Mouse (Mus musculus): Measurements from ENCODE around the gene Vmn2r76. TPM values are rescaled to one million over a fixed set of nuclear protein-coding genes. Genes with fewer than 3 reads are reported as not detected.
"Not testable (repeated sequence)": the region's sequence is repeated elsewhere in the genome, so short reads cannot be mapped to it uniquely, and the experiment has no call there.

The Vmn2r76 gene
- polyA plus RNA-seq (2015; fragmentation: Nextera tagmentation; extraction: Ambion mirVana) = not detected in 2 replicates

DNA sequence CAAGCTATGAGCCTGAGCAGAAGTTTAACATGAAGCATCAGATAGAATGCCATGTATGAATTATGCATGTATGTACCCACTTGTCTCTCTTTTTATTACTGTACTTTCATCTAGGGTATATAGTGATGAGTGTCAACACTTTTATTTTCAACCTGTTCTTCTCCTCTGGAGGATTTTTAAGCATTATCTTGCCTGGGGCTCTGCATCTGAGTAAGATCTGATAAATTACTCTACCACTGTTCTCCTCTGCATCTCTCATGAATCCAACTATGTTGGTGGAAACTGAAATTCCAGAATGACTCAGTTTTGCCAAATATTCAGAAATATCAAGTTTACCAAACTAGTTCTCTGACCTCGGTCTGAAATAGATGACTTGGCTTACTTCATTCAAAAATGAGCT lies at the start of gene Vmn2r76:
Vmn2r76 (minus strand) TSS at position 101 of the 400 bp plus-strand sequence.
- H3K9ac ChIP-seq (ENCODE audit: low read depth, low read length) = no peak within 1 kb of the TSS
- H3K27me3 ChIP-seq (replicated peaks; ENCODE audit: control insufficient read depth, insufficient read depth, low read length) = no peaks in the 10 kb centered on the region
- H3K4me3 ChIP-seq (ENCODE audit: low read depth, low read length) = no peak within 1 kb of the TSS
- 77% methylated on average over 1 of the region's 1 CpGs for WGBS
- H3K9me3 ChIP-seq (ENCODE audit: control insufficient read depth) = no peaks in the 10 kb centered on the region
- ATAC-seq = no peak
- no peak within 1 kb of the TSS for H3K4me2 ChIP-seq (replicated peaks; ENCODE audit: low read depth)
- H3K36me3 ChIP-seq (ENCODE audit: control insufficient read depth, insufficient read depth) = no peaks in the 10 kb centered on the region
- no peak within 1 kb of the TSS for H3K27ac ChIP-seq (ENCODE audit: low read depth, low read length)
- no peak for TF ChIP-seq CTCF (IDR thresholded peaks at IDR 0.05; ENCODE audit: low read depth)
- H3K4me1 ChIP-seq (replicated peaks; ENCODE audit: control insufficient read depth, insufficient read depth, low read length) = no peaks in the 10 kb centered on the region

DNA sequence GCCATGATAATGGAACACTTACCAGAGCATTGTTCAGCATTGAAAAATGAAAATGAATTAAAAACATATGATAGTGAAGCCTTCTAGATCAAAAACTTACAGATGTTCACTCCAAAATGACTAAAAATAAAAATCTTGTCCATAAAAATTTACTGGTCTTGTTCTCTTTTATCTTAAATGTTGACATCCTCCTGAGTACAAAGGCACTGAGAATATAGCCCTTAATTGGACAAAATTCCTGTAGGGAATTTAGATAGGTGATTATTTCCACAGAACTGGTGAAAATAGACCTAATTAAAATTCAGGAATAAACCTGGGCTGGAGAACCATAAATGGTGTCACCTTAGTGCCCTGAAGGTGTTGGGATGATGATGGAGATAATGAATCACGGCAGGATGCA lies 31.0 kb upstream of the Vmn2r76 start, which contains the start of gene Olfr310:
Olfr310 (minus strand) TSS at position 101 of the 400 bp plus-strand sequence.
- Histone ChIP-seq H3K27me3 (replicated peaks; ENCODE audit: control insufficient read depth, insufficient read depth, low read length) (no peaks in the 10 kb centered on the region), H3K36me3 (ENCODE audit: control insufficient read depth, insufficient read depth) (no peaks in the 10 kb centered on the region), H3K27ac (ENCODE audit: low read depth, low read length) (no peak within 1 kb of the TSS), H3K4me3 (ENCODE audit: low read depth, low read length) (no peak within 1 kb of the TSS), H3K9ac (ENCODE audit: low read depth, low read length) (no peak within 1 kb of the TSS), H3K4me1 (replicated peaks; ENCODE audit: control insufficient read depth, insufficient read depth, low read length) (no peaks in the 10 kb centered on the region), H3K4me2 (replicated peaks; ENCODE audit: low read depth) (no peak within 1 kb of the TSS), H3K9me3 (ENCODE audit: control insufficient read depth) (no peaks in the 10 kb centered on the region)
- WGBS = 70% methylated on average over 1 of the region's 1 CpGs
- no peak for ATAC-seq
- TF ChIP-seq CTCF (IDR thresholded peaks at IDR 0.05; ENCODE audit: low read depth) = no peak

DNA sequence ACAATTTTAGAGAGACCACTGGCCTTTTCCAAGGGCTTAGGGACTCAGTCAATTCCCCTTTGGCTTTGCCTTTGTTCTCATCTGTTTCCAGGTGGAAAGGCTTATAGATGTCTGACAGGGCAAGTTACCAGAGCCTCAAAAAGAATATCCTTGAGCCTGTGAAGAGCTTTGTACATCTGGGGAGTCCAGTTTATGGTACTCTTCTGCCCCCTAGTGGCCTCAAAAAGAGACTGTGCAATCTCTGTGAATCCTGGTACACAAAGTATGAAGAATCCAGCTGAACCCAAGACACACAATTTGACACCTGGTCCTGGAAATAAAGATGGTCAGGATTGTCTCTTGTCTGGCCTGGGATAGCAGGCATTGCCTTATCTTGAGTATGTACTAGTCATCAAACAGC lies 34.8 kb downstream of the Vmn2r76 start:
- no peak overlapping the region for H3K9ac ChIP-seq (ENCODE audit: low read depth, low read length)
- no peak overlapping the region for H3K4me2 ChIP-seq (replicated peaks; ENCODE audit: low read depth)
- H3K27me3 ChIP-seq (replicated peaks; ENCODE audit: control insufficient read depth, insufficient read depth, low read length) = no peaks in the 10 kb centered on the region
- no peak for ATAC-seq
- H3K27ac ChIP-seq (ENCODE audit: low read depth, low read length) = no peak overlapping the region
- no peaks in the 10 kb centered on the region for H3K36me3 ChIP-seq (ENCODE audit: control insufficient read depth, insufficient read depth)
- no peaks in the 10 kb centered on the region for H3K4me1 ChIP-seq (replicated peaks; ENCODE audit: control insufficient read depth, insufficient read depth, low read length)
- H3K4me3 ChIP-seq (ENCODE audit: low read depth, low read length) = no peak overlapping the region
- no peaks in the 10 kb centered on the region for H3K9me3 ChIP-seq (ENCODE audit: control insufficient read depth)
- TF ChIP-seq CTCF (IDR thresholded peaks at IDR 0.05; ENCODE audit: low read depth) = peak; percentile 42; the same call in 1 of the 2 replicates

- H3K36me3 ChIP-seq (ENCODE audit: control insufficient read depth, insufficient read depth); H3K4me1 ChIP-seq (replicated peaks; ENCODE audit: control insufficient read depth, insufficient read depth, low read length); H3K4me2 ChIP-seq (replicated peaks; ENCODE audit: low read depth); H3K9me3 ChIP-seq (ENCODE audit: control insufficient read depth); H3K27ac ChIP-seq (ENCODE audit: low read depth, low read length); H3K9ac ChIP-seq (ENCODE audit: low read depth, low read length); ATAC-seq; H3K4me3 ChIP-seq (ENCODE audit: low read depth, low read length); H3K27me3 ChIP-seq (replicated peaks; ENCODE audit: control insufficient read depth, insufficient read depth, low read length): not testable (repeated sequence)
- WGBS = 53% methylated on average over 1 of the region's 1 CpGs
Observed at GRCm38 (mm10) chr7:86171678-86172077, 74.4 kb downstream of the Vmn2r76 start, which contains the start of gene Vmn2r75. Vmn2r75 (minus strand) TSS chr7:86171778.

Other genes starting within 250 kb of the Vmn2r76 start
- not detected in 2 replicates for gene Vmn2r75, start 74.5 kb downstream of the Vmn2r76 start, polyA plus RNA-seq (2015; fragmentation: Nextera tagmentation; extraction: Ambion mirVana)
- gene Olfr310, start 30.9 kb upstream of the Vmn2r76 start, polyA plus RNA-seq (2015; fragmentation: Nextera tagmentation; extraction: Ambion mirVana) = not detected in 2 replicates
- not detected in 2 replicates for gene Olfr309, start 67.4 kb upstream of the Vmn2r76 start, polyA plus RNA-seq (2015; fragmentation: Nextera tagmentation; extraction: Ambion mirVana)
- not detected in 2 replicates for gene Olfr308, start 79.3 kb upstream of the Vmn2r76 start, polyA plus RNA-seq (2015; fragmentation: Nextera tagmentation; extraction: Ambion mirVana)
- gene Olfr307, start 91.3 kb upstream of the Vmn2r76 start, polyA plus RNA-seq (2015; fragmentation: Nextera tagmentation; extraction: Ambion mirVana) = not detected in 2 replicates
- gene Olfr305, start 120.6 kb upstream of the Vmn2r76 start, polyA plus RNA-seq (2015; fragmentation: Nextera tagmentation; extraction: Ambion mirVana) = not detected in 2 replicates
- not detected in 2 replicates for gene Olfr304, start 140.3 kb upstream of the Vmn2r76 start, polyA plus RNA-seq (2015; fragmentation: Nextera tagmentation; extraction: Ambion mirVana)
- not detected in 2 replicates for gene Olfr303, start 151.5 kb upstream of the Vmn2r76 start, polyA plus RNA-seq (2015; fragmentation: Nextera tagmentation; extraction: Ambion mirVana)
- not detected in 2 replicates for gene Olfr301, start 157.5 kb upstream of the Vmn2r76 start, polyA plus RNA-seq (2015; fragmentation: Nextera tagmentation; extraction: Ambion mirVana)
- gene Olfr299, start 213.6 kb upstream of the Vmn2r76 start, polyA plus RNA-seq (2015; fragmentation: Nextera tagmentation; extraction: Ambion mirVana) = not detected in 2 replicates
- gene Olfr298, start 246.2 kb upstream of the Vmn2r76 start, polyA plus RNA-seq (2015; fragmentation: Nextera tagmentation; extraction: Ambion mirVana) = not detected in 2 replicates